Mouse (Mus musculus) kidney, adult 2 months (tissue): ENCODE data around the gene Matk. TPM values are rescaled to one million over a fixed set of nuclear protein-coding genes. Genes with fewer than 3 reads are reported as not detected.

Experiments
- DNase-seq: peaks from one replicate; pipeline ENCODE4 v3.0.0; 2021
- H3K27ac ChIP-seq: fragments of 200-500 bp; 2 replicates; pipeline ENCODE4 v1.5.1; 2012; ENCODE audit warnings: low read depth, low read length, control low read depth, inconsistent platforms; ENCODE audit not compliant: insufficient read depth
- H3K27me3 ChIP-seq: fragments of 200-500 bp; replicated peaks from 2 replicates; pipeline ENCODE4 v1.6.1; 2012; ENCODE audit warnings: mild to moderate bottlenecking, moderate library complexity, low read length, inconsistent platforms; ENCODE audit not compliant: control insufficient read depth, insufficient read depth
- H3K36me3 ChIP-seq: fragments of 200-500 bp; 2 replicates; pipeline ENCODE4 v1.6.1; 2012; ENCODE audit warnings: mild to moderate bottlenecking, moderate library complexity, low read length, inconsistent platforms; ENCODE audit not compliant: control insufficient read depth, insufficient read depth
- H3K4me1 ChIP-seq: fragments of 200-500 bp; 2 replicates; pipeline ENCODE4 v1.6.1; 2011; ENCODE audit warnings: low read length; ENCODE audit not compliant: control insufficient read depth, insufficient read depth
- H3K4me3 ChIP-seq: fragments of 200-500 bp; 2 replicates; pipeline ENCODE4 v1.5.1; 2011; ENCODE audit warnings: mild to moderate bottlenecking, low read depth, low read length, control low read depth; ENCODE audit not compliant: insufficient read depth
- CTCF ChIP-seq: fragments of 200-500 bp; conservative IDR thresholded peaks from 2 replicates; pipeline ENCODE4 v1.5.1; 2011; ENCODE audit warnings: low read depth, mild to moderate bottlenecking, control low read depth, low read length, moderate library complexity, mixed read lengths; ENCODE audit not compliant: insufficient read depth, insufficient read length
- POLR2A ChIP-seq: fragments of 200-500 bp; IDR thresholded peaks from one replicate; pipeline ENCODE4 v1.6.1; 2011; ENCODE audit warnings: low read depth, low read length, control low read depth
- WGBS: fragments of 180-500 bp; shearing (Covaris S2); methylation state at CpG from one replicate; pipeline ENCODE4 v1.1.7; 2018; 5-methylcytosine and 5-hydroxymethylcytosine counted together
- polyA plus RNA-seq: library from polyadenylated mRNA; depleted of rRNA; stranded (reverse); fragments of >200 nt; gene quantifications from 2 replicates; pipeline ENCODE4 v1.2.3, GENCODE M21; 2012

The Matk gene
- polyA plus RNA-seq, 1 experiment: 1.5 TPM

GRCm38 (mm10) chr10:81277676-81278075, 24.9 kb downstream of the Matk start:
- no peaks in the 10 kb centered on the region for H3K4me1 ChIP-seq
- no peak overlapping the region for H3K4me3 ChIP-seq
- 90% methylated on average over 22 of the region's 22 CpGs for WGBS
- DNase-seq: no peak
- no peak overlapping the region for H3K27ac ChIP-seq
- no peak for TF ChIP-seq POLR2A
- TF ChIP-seq CTCF: no peak
- no peaks in the 10 kb centered on the region for H3K27me3 ChIP-seq
- H3K36me3 ChIP-seq: no peaks in the 10 kb centered on the region; the same call in 1 of the 2 replicates

DNA sequence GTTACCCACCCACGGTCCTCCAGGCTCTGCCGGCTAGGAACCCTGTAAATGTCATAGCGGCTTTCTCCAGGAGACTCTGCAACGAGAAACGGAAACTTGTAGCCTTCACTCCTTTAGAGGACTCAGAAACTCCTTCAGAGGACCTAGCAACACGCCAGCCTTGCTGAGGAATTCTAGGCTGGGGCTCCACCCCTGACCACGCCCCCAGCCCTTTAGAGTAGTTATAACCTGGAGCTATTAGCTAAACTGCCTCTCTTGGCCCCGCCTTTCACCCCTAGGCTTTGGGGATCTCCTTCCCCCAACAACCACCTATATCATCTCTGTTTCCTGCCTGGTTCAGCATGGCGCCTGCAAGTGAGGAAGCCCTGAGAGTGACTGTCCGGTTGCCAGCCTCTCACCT, 26.8 kb downstream of the Matk start:
- H3K27me3 ChIP-seq: no peaks in the 10 kb centered on the region
- no peak overlapping the region for H3K4me3 ChIP-seq
- no peaks in the 10 kb centered on the region for H3K4me1 ChIP-seq
- H3K27ac ChIP-seq: no peak overlapping the region
- no peak for TF ChIP-seq POLR2A
- TF ChIP-seq CTCF: no peak
- WGBS: 42% methylated on average over 10 of the region's 10 CpGs
- H3K36me3 ChIP-seq: no peaks in the 10 kb centered on the region
- no peak for DNase-seq

DNA sequence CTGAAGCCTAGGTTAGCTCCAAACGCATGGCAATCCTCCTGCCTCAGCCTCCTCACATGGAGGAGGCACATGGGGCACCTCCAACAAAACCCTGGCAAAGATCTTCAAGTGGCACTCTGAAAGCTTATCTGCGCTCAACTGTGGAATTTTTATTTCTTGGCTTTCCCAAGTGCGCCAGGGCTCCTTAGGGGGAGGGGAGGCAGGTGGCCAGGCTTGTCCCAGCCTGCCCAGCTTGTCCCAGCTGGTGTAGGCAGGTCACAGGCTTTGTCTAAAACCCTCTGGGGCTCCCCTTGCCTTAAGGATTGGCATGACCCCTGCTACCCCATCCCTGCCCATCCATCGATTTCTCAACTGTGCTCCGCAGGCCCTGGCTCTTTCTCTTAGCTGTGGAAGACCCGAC, 31.5 kb downstream of the Matk start:
- Histone ChIP-seq H3K36me3 (no peaks in the 10 kb centered on the region), H3K27ac (peak overlapping the region; percentile 66), H3K4me3 (no peak overlapping the region), H3K4me1 (peaks cover 12% of the 10 kb centered on the region), H3K27me3 (no peaks in the 10 kb centered on the region)
- peak; percentile 59 for DNase-seq
- 64% methylated on average over 6 of the region's 6 CpGs for WGBS
- TF ChIP-seq POLR2A: no peak
- no peak for TF ChIP-seq CTCF

DNA sequence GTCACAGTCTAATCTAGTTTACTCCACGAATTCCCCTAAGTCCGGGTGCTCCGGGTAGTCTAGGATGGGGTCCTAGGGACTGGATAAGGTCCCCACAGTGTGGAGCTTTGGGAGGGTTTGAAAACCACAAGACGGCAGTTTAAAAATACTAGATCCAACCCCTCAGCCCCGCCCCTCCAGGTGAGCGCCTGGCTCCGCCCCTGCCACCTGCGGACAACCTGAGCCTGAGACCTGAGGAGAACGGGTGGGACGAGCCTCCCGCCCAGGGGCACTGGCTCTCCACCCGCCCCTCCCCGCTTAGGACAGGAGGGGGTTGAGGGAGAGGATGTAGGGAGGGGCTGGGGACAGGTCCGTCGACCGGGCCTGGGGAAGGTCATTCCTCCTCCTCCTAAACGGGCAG, 32.0 kb downstream of the Matk start:
- peak; percentile 78 for DNase-seq
- Histone ChIP-seq H3K4me3 (peak overlapping the region; percentile 55), H3K27me3 (no peaks in the 10 kb centered on the region), H3K4me1 (peaks cover 12% of the 10 kb centered on the region), H3K36me3 (no peaks in the 10 kb centered on the region), H3K27ac (peak overlapping the region; percentile 81)
- no peak for TF ChIP-seq CTCF
- TF ChIP-seq POLR2A: no peak
- WGBS: 13% methylated on average over 17 of the region's 17 CpGs

- H3K36me3 ChIP-seq: no peaks in the 10 kb centered on the region
- H3K27ac ChIP-seq: peak overlapping the region; percentile 81
- peak overlapping the region; percentile 55 for H3K4me3 ChIP-seq
- DNase-seq: peak; percentile 94
- TF ChIP-seq POLR2A (no peak), CTCF (no peak)
- H3K27me3 ChIP-seq: no peaks in the 10 kb centered on the region
- 2% methylated on average over 54 of the region's 54 CpGs for WGBS
- peaks cover 12% of the 10 kb centered on the region for H3K4me1 ChIP-seq
Observed at GRCm38 (mm10) chr10:81285694-81286450, 33.1 kb downstream of the Matk start.

DNA sequence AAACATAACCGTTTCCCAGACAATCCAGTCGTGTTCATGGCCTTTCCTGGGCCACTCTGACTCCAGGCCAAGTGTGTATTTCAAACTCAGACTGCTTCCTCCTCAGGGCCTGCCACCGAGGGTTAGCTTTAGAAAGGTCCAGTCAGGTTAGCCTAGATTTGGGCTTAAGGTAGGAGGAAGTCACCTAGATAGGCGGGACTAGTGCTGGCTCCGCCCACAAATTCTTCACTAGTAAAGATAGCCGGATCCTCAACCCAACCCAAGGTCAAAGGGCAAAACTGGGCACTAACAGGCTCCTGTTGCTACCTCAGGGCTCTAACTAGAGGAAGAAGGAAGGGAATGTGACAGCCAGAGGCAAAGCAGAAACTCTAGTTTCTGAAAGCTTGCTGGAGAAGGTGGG, 33.9 kb downstream of the Matk start:
- no peak overlapping the region for H3K4me3 ChIP-seq
- H3K4me1 ChIP-seq: peaks cover 12% of the 10 kb centered on the region
- WGBS: 19% methylated on average over 6 of the region's 6 CpGs
- no peaks in the 10 kb centered on the region for H3K27me3 ChIP-seq
- peak; percentile 81 for DNase-seq
- H3K36me3 ChIP-seq: no peaks in the 10 kb centered on the region
- TF ChIP-seq CTCF (no peak), POLR2A (no peak)
- H3K27ac ChIP-seq: peak overlapping the region; percentile 49

DNA sequence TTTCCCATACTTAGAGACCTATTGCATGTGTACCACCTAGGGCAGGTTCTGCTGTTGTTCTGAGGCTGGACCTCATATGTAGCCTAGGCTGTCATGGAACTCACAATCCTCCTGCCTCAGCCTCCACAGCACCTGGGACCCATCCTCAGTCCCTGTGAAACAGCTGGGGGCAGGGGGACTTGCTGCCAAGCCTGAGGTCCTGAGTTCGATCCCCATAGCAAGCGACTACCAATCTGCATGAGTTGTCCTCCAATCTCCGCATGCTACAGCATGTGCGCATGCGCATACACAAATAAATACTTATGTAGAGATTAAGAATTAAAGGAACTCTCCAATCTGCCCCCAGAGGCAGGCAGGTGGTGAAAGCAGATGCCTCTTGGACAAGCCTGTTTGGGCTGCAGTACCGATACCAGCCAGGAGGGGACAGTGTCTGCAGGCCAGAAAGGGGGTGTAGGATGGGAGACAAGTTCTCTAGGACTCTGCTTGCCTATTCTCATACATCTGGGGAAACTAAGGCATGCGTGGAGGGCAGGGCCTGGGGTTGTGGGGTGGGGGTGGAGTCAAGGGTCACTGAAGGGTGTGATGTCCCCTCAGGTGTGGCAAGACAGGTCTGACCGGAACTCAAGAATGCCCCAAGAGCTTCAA, 34.9 kb downstream of the Matk start:
- peak; percentile 53 for DNase-seq
- WGBS: 62% methylated on average over 8 of the region's 8 CpGs
- H3K4me3 ChIP-seq: no peak overlapping the region
- TF ChIP-seq POLR2A (no peak), CTCF (peak; percentile 72)
- peaks cover 12% of the 10 kb centered on the region for H3K4me1 ChIP-seq
- no peaks in the 10 kb centered on the region for H3K36me3 ChIP-seq
- H3K27ac ChIP-seq: no peak overlapping the region
- H3K27me3 ChIP-seq: no peaks in the 10 kb centered on the region
